Mouse (Mus musculus) urinary bladder, postnatal 0 days (tissue): ENCODE results near the gene Hpgds. TPM values are rescaled to one million over a fixed set of nuclear protein-coding genes. Genes with fewer than 3 reads are reported as not detected.

Experiments
- polyA plus RNA-seq: library from polyadenylated mRNA; unstranded; fragments of >200 nt; fragmentation: Nextera tagmentation; extraction: Ambion mirVana; gene quantifications from 2 replicates; pipeline ENCODE4 v1.2.1, GENCODE M21; 2015

Gene Hpgds
- 4.7 and 4.8 TPM in 2 replicates for polyA plus RNA-seq

DNA sequence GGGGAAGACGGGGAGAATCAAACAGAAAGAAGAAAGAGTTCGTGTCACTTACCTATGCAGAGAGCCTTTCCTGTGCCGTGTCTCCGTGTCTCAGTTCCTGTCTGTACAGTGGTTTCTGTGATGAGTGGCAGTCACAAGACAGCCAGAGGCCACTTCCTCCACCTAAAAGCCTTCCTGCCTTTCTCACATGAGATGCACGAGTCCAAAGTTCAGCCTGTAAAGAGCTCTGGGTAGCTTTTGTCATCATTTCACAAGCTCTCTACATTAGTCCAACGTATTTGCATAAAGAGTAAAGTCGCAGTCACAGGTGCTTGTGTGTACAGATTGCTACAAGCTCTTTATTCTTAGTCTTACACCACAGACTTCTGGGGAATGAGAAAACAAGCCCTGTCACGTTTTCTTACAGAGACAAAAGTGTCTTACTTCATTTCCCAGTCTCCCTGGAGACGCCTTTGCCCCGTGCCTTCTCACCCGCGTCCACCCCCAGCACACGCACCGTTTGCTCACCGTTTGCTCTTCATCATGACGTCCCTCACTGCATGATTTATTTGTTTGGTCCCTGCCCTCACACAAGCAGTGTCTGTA lies at the start of gene Hpgds:
TSS of gene Hpgds (minus strand) at position 288 of the 585 bp plus-strand sequence.

Other genes with a start within 250 kb of the Hpgds start
- 29.6 and 31.3 TPM in 2 replicates for gene Smarcad1, start 102.3 kb downstream of the Hpgds start, polyA plus RNA-seq
- 0.16 TPM in 1 of 2 replicates, not detected in the other for gene C130060K24Rik, start 236.2 kb upstream of the Hpgds start, polyA plus RNA-seq